Mouse (Mus musculus) kidney, adult 2 months (tissue): ENCODE measurements around the gene Mok.

Source experiments
- CTCF ChIP-seq: fragments of 200-500 bp; conservative IDR thresholded peaks from 2 replicates; pipeline ENCODE4 v1.5.1; 2011; ENCODE audit warnings: low read depth, mild to moderate bottlenecking, control low read depth, low read length, moderate library complexity, mixed read lengths; ENCODE audit not compliant: insufficient read depth, insufficient read length
- POLR2A ChIP-seq: fragments of 200-500 bp; IDR thresholded peaks from one replicate; pipeline ENCODE4 v1.6.1; 2011; ENCODE audit warnings: low read depth, low read length, control low read depth

- TF ChIP-seq CTCF: no peak
- no peak for TF ChIP-seq POLR2A
Measured at GRCm38 (mm10) chr12:110802674-110803297, 38.0 kb downstream of the Mok start.
